Mouse (Mus musculus) liver, adult 2 months (tissue): ENCODE measurements around the gene Anks1b.

Experiments used
- CTCF ChIP-seq: fragments of 200-500 bp; IDR thresholded peaks from 2 replicates; pipeline ENCODE4 v1.5.1; 2011; ENCODE audit warnings: low read depth, low read length, control low read depth
- POLR2A ChIP-seq: fragments of 200-500 bp; IDR thresholded peaks from 2 replicates; pipeline ENCODE4 v1.6.1; 2011; ENCODE audit warnings: low read length, control low read depth; ENCODE audit not compliant: insufficient read depth; ENCODE audit errors: extremely low read depth

GRCm38 (mm10) chr10:90033037-90033436 lies 159.7 kb downstream of the Anks1b start:
- no peak for TF ChIP-seq POLR2A
- no peak for TF ChIP-seq CTCF
